Mouse (Mus musculus) midbrain, embryonic 13.5 days (tissue): ENCODE data around the gene Chrnb2. TPM values are rescaled to one million over a fixed set of nuclear protein-coding genes. Genes with fewer than 3 reads are reported as not detected.
A peak's percentile ranks its signal among the peaks of the same experiment; 100 is the strongest.
"Not testable (repeated sequence)": the region's sequence is repeated elsewhere in the genome, so short reads cannot be mapped to it uniquely, and the experiment has no call there.

Source experiments
- ATAC-seq: fragments of 200-750 bp; cut with Nextera tagmentation; 2 replicates; pipeline ENCODE4 v1.8.0; 2017; ENCODE audit warnings: mild to moderate bottlenecking, moderate TSS enrichment, moderate library complexity
- H3K27ac ChIP-seq: fragments of 300-500 bp; sonication (generic); 2 replicates; pipeline ENCODE4 v1.5.1; 2015; ENCODE audit warnings: inconsistent platforms, mild to moderate bottlenecking, moderate library complexity
- H3K27me3 ChIP-seq: fragments of 300-500 bp; sonication (generic); 2 replicates; pipeline ENCODE4 v1.6.1; 2015; ENCODE audit warnings: mild to moderate bottlenecking, inconsistent platforms
- H3K36me3 ChIP-seq: fragments of 300-500 bp; sonication (generic); 2 replicates; pipeline ENCODE4 v1.6.1; 2015; ENCODE audit warnings: mild to moderate bottlenecking, inconsistent platforms
- H3K4me1 ChIP-seq: fragments of 300-500 bp; sonication (generic); replicated peaks from 2 replicates; pipeline ENCODE4 v1.6.1; 2015; ENCODE audit warnings: inconsistent platforms
- H3K4me2 ChIP-seq: fragments of 300-500 bp; sonication (generic); replicated peaks from 2 replicates; pipeline ENCODE4 v1.6.1; 2015; ENCODE audit warnings: moderate library complexity, mild to moderate bottlenecking, inconsistent platforms
- H3K4me3 ChIP-seq: fragments of 300-500 bp; sonication (generic); replicated peaks from 2 replicates; pipeline ENCODE4 v1.5.1; 2015; ENCODE audit warnings: mild to moderate bottlenecking, inconsistent platforms
- H3K9ac ChIP-seq: fragments of 300-500 bp; sonication (generic); replicated peaks from 2 replicates; pipeline ENCODE4 v1.6.1; 2015; ENCODE audit warnings: mild to moderate bottlenecking, inconsistent platforms
- H3K9me3 ChIP-seq: fragments of 300-500 bp; sonication (generic); 2 replicates; pipeline ENCODE4 v1.6.1; 2016; ENCODE audit warnings: mild to moderate bottlenecking, inconsistent platforms
- WGBS: fragments of 180-500 bp; shearing (Covaris S2); methylation state at CpG from one replicate; pipeline ENCODE4 v1.1.7; 2015; 5-methylcytosine and 5-hydroxymethylcytosine counted together
- polyA plus RNA-seq: library from polyadenylated mRNA; unstranded; fragments of >200 nt; fragmentation: Nextera tagmentation; extraction: Ambion mirVana; gene quantifications from 2 replicates; pipeline ENCODE4 v1.2.1, GENCODE M21; 2015

Chrnb2 gene
- polyA plus RNA-seq, 1 experiment from 2014 or later, result 31.8 TPM

GRCm38 (mm10) chr3:89800078-89800477, 35.6 kb upstream of the Chrnb2 start:
- H3K27ac ChIP-seq, H3K36me3 ChIP-seq, H3K4me2 ChIP-seq, ATAC-seq, H3K27me3 ChIP-seq, H3K4me3 ChIP-seq, H3K4me1 ChIP-seq, H3K9ac ChIP-seq, H3K9me3 ChIP-seq: not testable (repeated sequence)
- 22% methylated on average over 3 of the region's 3 CpGs for WGBS

DNA sequence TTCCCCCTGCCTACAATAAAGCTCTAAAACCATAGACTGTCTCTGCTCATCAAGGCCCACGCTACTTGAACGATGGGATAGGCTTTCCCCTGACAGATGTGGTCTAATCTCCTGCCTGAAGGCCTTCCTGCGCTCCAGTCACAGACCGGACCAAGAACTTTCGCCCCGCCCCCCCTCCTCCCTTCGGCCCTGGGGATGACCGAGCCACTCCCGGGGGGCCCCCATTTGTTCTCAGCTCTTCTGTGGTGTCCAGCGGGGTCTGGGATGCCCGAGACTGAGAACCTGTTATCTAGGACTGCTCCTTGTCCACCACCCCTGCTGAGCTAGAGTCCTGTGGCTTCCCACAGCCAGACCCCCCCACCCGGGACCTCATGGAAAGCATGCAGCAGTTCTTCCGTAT, 35.0 kb upstream of the Chrnb2 start:
- ATAC-seq, result no peak

DNA sequence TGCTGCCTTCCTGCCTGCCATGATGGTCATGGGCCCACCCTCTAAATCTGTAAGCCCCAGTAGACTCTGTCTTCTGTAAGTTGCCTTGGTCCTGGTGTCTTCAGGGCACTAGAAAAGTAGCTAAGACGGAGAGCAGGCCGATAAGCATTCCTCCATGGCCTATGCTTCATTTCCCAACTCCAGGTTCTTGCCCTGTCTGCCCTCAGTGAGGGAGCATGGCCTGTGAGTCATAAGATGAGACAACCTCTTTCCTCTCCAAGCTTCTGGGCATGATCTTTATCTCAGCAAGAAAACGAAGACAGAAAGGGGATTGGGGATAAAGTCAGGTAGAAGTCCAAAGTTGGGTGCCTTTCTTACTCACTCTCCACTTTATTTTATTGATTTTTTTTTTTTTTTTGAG, 34.1 kb upstream of the Chrnb2 start:
- Histone ChIP-seq H3K4me2 (no peak overlapping the region), H3K9ac (no peak overlapping the region), H3K27ac (no peak overlapping the region), H3K4me1 (peaks cover 8% of the 10 kb centered on the region; the same call in 1 of the 2 replicates), H3K9me3 (no peaks in the 10 kb centered on the region), H3K4me3 (no peak overlapping the region), H3K36me3 (no peaks in the 10 kb centered on the region), H3K27me3 (no peaks in the 10 kb centered on the region)
- ATAC-seq, result no peak
- WGBS, result 90% methylated on average over 3 of the region's 3 CpGs

More for the DNA sequence above, 35.0 kb upstream of the Chrnb2 start:
- peaks cover 8% of the 10 kb centered on the region; the same call in 1 of the 2 replicates for H3K4me1 ChIP-seq
- H3K27ac ChIP-seq, result no peak overlapping the region
- no peaks in the 10 kb centered on the region for H3K27me3 ChIP-seq
- no peak overlapping the region for H3K4me3 ChIP-seq
- H3K4me2 ChIP-seq, result peak overlapping the region; percentile 23; the same call in 1 of the 2 replicates
- H3K36me3 ChIP-seq, result no peaks in the 10 kb centered on the region
- no peaks in the 10 kb centered on the region for H3K9me3 ChIP-seq
- H3K9ac ChIP-seq, result no peak overlapping the region
- WGBS, result 4% methylated on average over 13 of the region's 13 CpGs

DNA sequence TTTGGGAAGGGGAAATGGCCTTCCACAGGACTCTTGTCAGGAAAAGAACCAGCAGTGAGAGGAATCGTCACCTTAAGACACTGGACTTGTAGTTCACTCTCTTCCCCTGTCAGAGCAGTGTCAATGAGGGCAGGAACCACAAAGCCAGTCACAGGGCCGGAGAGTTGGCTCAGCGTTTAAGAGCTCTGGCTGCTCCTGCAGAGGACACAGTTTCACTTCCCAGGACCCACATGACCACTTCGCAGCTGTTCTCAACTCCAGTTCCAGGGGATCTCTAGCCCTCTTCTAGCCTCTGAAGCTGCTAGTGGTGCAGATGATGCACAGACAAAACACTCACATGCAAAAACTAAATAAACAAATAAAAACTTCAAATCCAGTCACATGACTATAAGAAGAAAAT, 31.9 kb upstream of the Chrnb2 start:
- no peak overlapping the region for H3K9ac ChIP-seq
- no peak overlapping the region for H3K4me2 ChIP-seq

GRCm38 (mm10) chr3:89795746-89796145, 31.3 kb upstream of the Chrnb2 start:
- Histone ChIP-seq H3K36me3 (no peaks in the 10 kb centered on the region), H3K4me2 (no peak overlapping the region), H3K4me1 (peaks cover 8% of the 10 kb centered on the region; the same call in 1 of the 2 replicates), H3K9ac (no peak overlapping the region), H3K4me3 (no peak overlapping the region), H3K27me3 (no peaks in the 10 kb centered on the region), H3K9me3 (no peaks in the 10 kb centered on the region), H3K27ac (no peak overlapping the region)
- no peak for ATAC-seq
- WGBS, result 79% methylated on average over 5 of the region's 5 CpGs

More for the DNA sequence above, 31.9 kb upstream of the Chrnb2 start:
- peaks cover 8% of the 10 kb centered on the region; the same call in 1 of the 2 replicates for H3K4me1 ChIP-seq
- H3K4me3 ChIP-seq, result no peak overlapping the region
- H3K9me3 ChIP-seq, result no peaks in the 10 kb centered on the region
- no peak overlapping the region for H3K27ac ChIP-seq
- WGBS, result 70% methylated on average over 4 of the region's 4 CpGs
- no peaks in the 10 kb centered on the region for H3K27me3 ChIP-seq
- no peak for ATAC-seq
- no peaks in the 10 kb centered on the region for H3K36me3 ChIP-seq

GRCm38 (mm10) chr3:89794616-89795015, 30.2 kb upstream of the Chrnb2 start:
- Histone ChIP-seq H3K36me3 (no peaks in the 10 kb centered on the region), H3K27ac (no peak overlapping the region), H3K9me3 (no peaks in the 10 kb centered on the region), H3K4me2 (no peak overlapping the region), H3K27me3 (no peaks in the 10 kb centered on the region), H3K4me3 (no peak overlapping the region), H3K4me1 (peaks cover 3% of the 10 kb centered on the region; the same call in 1 of the 2 replicates), H3K9ac (no peak overlapping the region)
- ATAC-seq, result no peak
- WGBS, result 54% methylated on average over 2 of the region's 2 CpGs

- Histone ChIP-seq H3K27ac (no peak overlapping the region), H3K4me1 (no peaks in the 10 kb centered on the region; the same call in 1 of the 2 replicates), H3K9ac (no peak overlapping the region), H3K4me2 (no peak overlapping the region), H3K9me3 (no peaks in the 10 kb centered on the region), H3K4me3 (no peak overlapping the region), H3K27me3 (no peaks in the 10 kb centered on the region), H3K36me3 (peaks cover 6% of the 10 kb centered on the region; the same call in 1 of the 2 replicates)
- no peak for ATAC-seq
- 79% methylated on average over 16 of the region's 16 CpGs for WGBS
Measured at GRCm38 (mm10) chr3:89788680-89789352, 24.4 kb upstream of the Chrnb2 start.

DNA sequence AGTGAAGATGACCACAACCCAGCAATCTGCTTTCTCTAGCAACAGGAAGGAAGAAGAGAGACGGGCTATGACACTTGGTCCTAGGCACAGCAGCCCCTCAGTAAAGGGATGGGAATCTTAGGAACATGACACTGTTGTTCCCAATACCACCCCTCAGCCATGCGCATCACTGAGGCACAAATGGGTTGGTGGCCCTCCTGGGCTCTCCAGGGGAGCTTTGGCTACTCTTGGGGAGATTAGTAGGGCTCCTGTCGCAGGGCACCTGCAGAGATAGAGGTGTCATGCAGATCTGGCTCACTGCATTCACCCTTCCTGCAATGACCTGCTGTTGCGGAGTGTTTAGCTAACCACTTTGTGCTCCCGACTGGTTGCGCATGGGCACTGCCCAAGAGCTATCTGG, 21.8 kb upstream of the Chrnb2 start:
- H3K4me1 ChIP-seq, result no peaks in the 10 kb centered on the region; the same call in 1 of the 2 replicates
- ATAC-seq, result no peak
- H3K27ac ChIP-seq, result no peak overlapping the region
- no peaks in the 10 kb centered on the region for H3K9me3 ChIP-seq
- no peak overlapping the region for H3K9ac ChIP-seq
- no peak overlapping the region for H3K4me2 ChIP-seq
- H3K4me3 ChIP-seq, result no peak overlapping the region
- no peaks in the 10 kb centered on the region for H3K27me3 ChIP-seq
- 82% methylated on average over 6 of the region's 6 CpGs for WGBS
- H3K36me3 ChIP-seq, result peaks cover 31% of the 10 kb centered on the region

- H3K9ac ChIP-seq, result 0 out of 2 replicates have a peak overlapping the region, but pooled peaks have one; percentile 2
Measured at GRCm38 (mm10) chr3:89784991-89785753, 20.7 kb upstream of the Chrnb2 start.

GRCm38 (mm10) chr3:89781640-89782039, 17.2 kb upstream of the Chrnb2 start:
- Histone ChIP-seq H3K27me3 (no peaks in the 10 kb centered on the region), H3K4me2 (no peak overlapping the region), H3K4me3 (no peak overlapping the region), H3K9me3 (no peaks in the 10 kb centered on the region), H3K36me3 (peaks cover 77% of the 10 kb centered on the region), H3K9ac (no peak overlapping the region), H3K4me1 (no peaks in the 10 kb centered on the region; the same call in 1 of the 2 replicates), H3K27ac (no peak overlapping the region)
- WGBS, result 93% methylated on average over 5 of the region's 5 CpGs
- no peak for ATAC-seq

More at GRCm38 (mm10) chr3:89784991-89785753, 20.7 kb upstream of the Chrnb2 start:
- ATAC-seq, result peak; percentile 50; the same call in 1 of the 2 replicates
- H3K36me3 ChIP-seq, result peaks cover 42% of the 10 kb centered on the region
- no peak overlapping the region for H3K4me3 ChIP-seq
- H3K4me1 ChIP-seq, result no peaks in the 10 kb centered on the region; the same call in 1 of the 2 replicates
- H3K4me2 ChIP-seq, result no peak overlapping the region
- no peaks in the 10 kb centered on the region for H3K27me3 ChIP-seq
- no peak overlapping the region for H3K27ac ChIP-seq
- no peaks in the 10 kb centered on the region for H3K9me3 ChIP-seq
- WGBS, result 24% methylated on average over 11 of the region's 11 CpGs

- WGBS, result 93% methylated on average over 4 of the region's 4 CpGs
- peaks cover 10% of the 10 kb centered on the region for H3K4me1 ChIP-seq
- no peak overlapping the region for H3K9ac ChIP-seq
- H3K9me3 ChIP-seq, result no peaks in the 10 kb centered on the region
- ATAC-seq, result no peak
- H3K36me3 ChIP-seq, result peaks cover 84% of the 10 kb centered on the region
- H3K27me3 ChIP-seq, result no peaks in the 10 kb centered on the region
- no peak overlapping the region for H3K4me2 ChIP-seq
- H3K4me3 ChIP-seq, result no peak overlapping the region
- no peak overlapping the region for H3K27ac ChIP-seq
Measured at GRCm38 (mm10) chr3:89780102-89780501, 15.7 kb upstream of the Chrnb2 start.

- Histone ChIP-seq H3K27ac (no peak overlapping the region), H3K27me3 (no peaks in the 10 kb centered on the region), H3K4me2 (no peak overlapping the region; the same call in 1 of the 2 replicates), H3K36me3 (peaks cover 50% of the 10 kb centered on the region), H3K4me3 (no peak overlapping the region), H3K9me3 (no peaks in the 10 kb centered on the region), H3K9ac (0 out of 2 replicates have a peak overlapping the region, but pooled peaks have one; percentile 100), H3K4me1 (peaks cover 34% of the 10 kb centered on the region)
- WGBS, result 90% methylated on average over 4 of the region's 4 CpGs
- ATAC-seq, result no peak
Measured at GRCm38 (mm10) chr3:89776001-89776400, 11.6 kb upstream of the Chrnb2 start.
